Mouse (Mus musculus): ENCODE measurements around the gene Ugt8a.

GRCm38 (mm10) chr3:125954881-125955280, 16.5 kb upstream of the Ugt8a start:
- TF ChIP-seq GATA1 (IDR thresholded peaks at IDR 0.05; ENCODE audit: borderline replicate concordance, low read length) (no peak), FLI1 (IDR thresholded peaks at IDR 0.05; ENCODE audit: low read length) (no peak)
